Mouse (Mus musculus): ENCODE results near the gene Clic6.

- TF ChIP-seq POLR2A (IDR thresholded peaks at IDR 0.05; ENCODE audit: control insufficient read depth in 1 of 2, insufficient read depth in 1 of 2, low read depth in 1 of 2, low read length in 2 of 2, poor library complexity in 1 of 2) (no peak), MXI1 (IDR thresholded peaks at IDR 0.05; ENCODE audit: low read depth, low read length) (no peak), ZKSCAN1 (IDR thresholded peaks at IDR 0.05; ENCODE audit: low read depth, low read length) (no peak), CTCF (IDR thresholded peaks at IDR 0.05 in 2 of 3, conservative IDR thresholded peaks at IDR 0.05 in 1 of 3; ENCODE audit: control insufficient read depth in 1 of 3, insufficient read depth in 1 of 3, low read depth in 2 of 3, low read length in 3 of 3, poor library complexity in 1 of 3, severe bottlenecking in 1 of 3) (no peak), CHD2 (IDR thresholded peaks at IDR 0.05; ENCODE audit: low read length) (no peak), GATA1 (IDR thresholded peaks at IDR 0.05; ENCODE audit: low read depth, low read length) (no peak), GABPA (IDR thresholded peaks at IDR 0.05; ENCODE audit: low read depth, low read length) (no peak), USF1 (IDR thresholded peaks at IDR 0.05; ENCODE audit: low read depth, low read length) (no peak), TCF12 (IDR thresholded peaks at IDR 0.05; ENCODE audit: low read depth, low read length) (no peak), MAFK (IDR thresholded peaks at IDR 0.05; ENCODE audit: borderline replicate concordance, low read depth, low read length) (no peak), NELFE (IDR thresholded peaks at IDR 0.05; ENCODE audit: low read depth, low read length) (no peak), E2F4 (IDR thresholded peaks at IDR 0.05; ENCODE audit: borderline replicate concordance, low read depth, low read length) (no peak), SIN3A (IDR thresholded peaks at IDR 0.05; ENCODE audit: low read length) (no peak), ZMIZ1 (IDR thresholded peaks at IDR 0.05; ENCODE audit: low read depth, low read length) (no peak)
These were observed 13.8 kb downstream of the Clic6 start for GRCm38 (mm10) chr16:92499324-92499723.
